Mouse (Mus musculus) hindbrain, embryonic 14.5 days (tissue): ENCODE measurements around the gene Rpusd3. TPM values are rescaled to one million over a fixed set of nuclear protein-coding genes. Genes with fewer than 3 reads are reported as not detected.

ENCODE experiments used
- ATAC-seq: fragments of 200-750 bp; cut with Nextera tagmentation; 2 replicates; pipeline ENCODE4 v1.8.0; 2017; ENCODE audit warnings: moderate number of reproducible peaks, mild to moderate bottlenecking, moderate TSS enrichment, moderate library complexity; ENCODE audit not compliant: low FRiP score
- DNase-seq: peaks from one replicate; pipeline ENCODE4 v3.0.0-alpha.2; 2015; ENCODE audit warnings: low spot score
- H3K27ac ChIP-seq: fragments of 300-500 bp; sonication (generic); 2 replicates; pipeline ENCODE4 v1.5.1; 2014; ENCODE audit warnings: mild to moderate bottlenecking, moderate library complexity
- H3K27me3 ChIP-seq: fragments of 300-500 bp; sonication (generic); 2 replicates; pipeline ENCODE4 v1.6.1; 2014; ENCODE audit warnings: mild to moderate bottlenecking, low read length, mixed read lengths; ENCODE audit not compliant: control insufficient read depth, insufficient read depth
- H3K36me3 ChIP-seq: fragments of 300-500 bp; sonication (generic); replicated peaks from 2 replicates; pipeline ENCODE4 v1.6.1; 2014; ENCODE audit not compliant: control insufficient read depth, insufficient read depth
- H3K4me1 ChIP-seq: fragments of 300-500 bp; sonication (generic); replicated peaks from 2 replicates; pipeline ENCODE4 v1.6.1; 2014; ENCODE audit warnings: antibody characterized with exemption, low read length, mixed read lengths; ENCODE audit not compliant: control insufficient read depth, insufficient read depth
- H3K4me2 ChIP-seq: fragments of 300-500 bp; sonication (generic); replicated peaks from 2 replicates; pipeline ENCODE4 v1.6.1; 2014; ENCODE audit warnings: mild to moderate bottlenecking, moderate library complexity
- H3K4me3 ChIP-seq: fragments of 300-500 bp; sonication (generic); replicated peaks from 2 replicates; pipeline ENCODE4 v1.5.1; 2014; ENCODE audit warnings: mild to moderate bottlenecking, low read length
- H3K9ac ChIP-seq: fragments of 300-500 bp; sonication (generic); 2 replicates; pipeline ENCODE4 v1.6.1; 2014
- H3K9me3 ChIP-seq: fragments of 300-500 bp; sonication (generic); 2 replicates; pipeline ENCODE4 v1.6.1; 2016; ENCODE audit warnings: low read length; ENCODE audit not compliant: control insufficient read depth
- WGBS: fragments of 180-500 bp; shearing (Covaris S2); extraction: QIAGEN DNeasy Blood & Tissue Kit; methylation state at CpG from one replicate; pipeline ENCODE4 v1.1.7; 2014; 5-methylcytosine and 5-hydroxymethylcytosine counted together
- polyA plus RNA-seq: library from polyadenylated mRNA; unstranded; fragments of >200 nt; fragmentation: Nextera tagmentation; extraction: Ambion mirVana; gene quantifications from 2 replicates; pipeline ENCODE4 v1.2.1, GENCODE M21; 2014

Gene Rpusd3
- polyA plus RNA-seq, 1 experiment from 2014 or later: 19.0 TPM

GRCm38 (mm10) chr6:113394811-113395210, 24.3 kb downstream of the Rpusd3 start:
- H3K9me3 ChIP-seq: no peaks in the 10 kb centered on the region
- H3K36me3 ChIP-seq: peaks cover 29% of the 10 kb centered on the region
- H3K4me2 ChIP-seq: no peak overlapping the region
- no peak overlapping the region for H3K27ac ChIP-seq
- H3K4me3 ChIP-seq: no peak overlapping the region
- peaks cover 9% of the 10 kb centered on the region; the same call in 1 of the 2 replicates for H3K4me1 ChIP-seq
- 95% methylated on average over 11 of the region's 11 CpGs for WGBS
- DNase-seq (no peak), ATAC-seq (no peak)
- no peaks in the 10 kb centered on the region for H3K27me3 ChIP-seq
- H3K9ac ChIP-seq: no peak overlapping the region

- WGBS: 87% methylated on average over 6 of the region's 6 CpGs
- ATAC-seq (no peak), DNase-seq (no peak)
- Histone ChIP-seq H3K27ac (no peak overlapping the region), H3K4me2 (no peak overlapping the region), H3K36me3 (peaks cover 38% of the 10 kb centered on the region), H3K9ac (no peak overlapping the region), H3K9me3 (no peaks in the 10 kb centered on the region), H3K4me1 (peaks cover 9% of the 10 kb centered on the region; the same call in 1 of the 2 replicates), H3K4me3 (no peak overlapping the region), H3K27me3 (no peaks in the 10 kb centered on the region)
Measured at GRCm38 (mm10) chr6:113393951-113394350, 25.2 kb downstream of the Rpusd3 start.

DNA sequence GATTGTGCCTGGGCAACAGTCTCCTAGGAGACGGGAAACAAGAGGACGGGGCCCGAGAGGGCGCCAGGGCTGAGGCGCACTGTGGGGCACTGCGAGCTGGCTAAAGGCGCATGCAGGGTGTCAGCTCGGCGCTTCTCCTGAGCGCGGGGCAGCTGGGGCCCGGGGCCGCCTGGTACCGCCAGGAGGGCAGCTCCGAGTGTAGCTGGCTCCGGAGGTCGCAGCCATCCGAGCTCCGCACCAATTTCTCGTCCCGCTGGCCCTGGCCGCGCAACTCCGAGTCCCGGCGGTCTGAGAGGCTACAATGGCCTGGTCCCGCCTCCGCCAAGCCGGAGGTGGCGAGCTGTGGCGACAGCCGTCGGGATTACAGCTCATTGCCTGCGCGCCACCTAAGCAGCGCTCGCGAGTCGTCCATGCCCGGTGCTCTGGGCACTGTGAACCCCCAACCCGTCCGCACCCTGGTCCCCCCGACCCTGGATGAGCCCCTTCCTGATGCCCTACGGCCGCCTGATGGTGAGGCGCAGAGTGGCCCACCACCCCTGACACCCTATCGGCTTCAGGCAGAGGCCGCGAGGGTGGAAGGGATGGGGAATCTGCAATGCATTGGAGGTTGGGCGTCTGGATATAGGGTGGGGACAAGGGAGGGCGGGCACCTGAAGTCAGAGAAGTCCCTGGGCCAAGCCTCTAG, 26.6 kb downstream of the Rpusd3 start:
- 1% methylated on average over 51 of the region's 51 CpGs for WGBS
- H3K27ac ChIP-seq: peak overlapping the region; percentile 71
- peaks cover 43% of the 10 kb centered on the region for H3K36me3 ChIP-seq
- DNase-seq (peak; percentile 71), ATAC-seq (peak; percentile 91)
- peak overlapping the region; percentile 70 for H3K9ac ChIP-seq
- H3K4me2 ChIP-seq: peak overlapping the region; percentile 67
- H3K4me3 ChIP-seq: peak overlapping the region; percentile 32
- no peaks in the 10 kb centered on the region for H3K27me3 ChIP-seq
- H3K4me1 ChIP-seq: peaks cover 9% of the 10 kb centered on the region; the same call in 1 of the 2 replicates
- H3K9me3 ChIP-seq: no peaks in the 10 kb centered on the region

- WGBS: 19% methylated on average over 10 of the region's 10 CpGs
- Histone ChIP-seq H3K9ac (peak overlapping the region; percentile 70), H3K4me1 (peaks cover 9% of the 10 kb centered on the region; the same call in 1 of the 2 replicates), H3K27ac (no peak overlapping the region), H3K27me3 (no peaks in the 10 kb centered on the region), H3K36me3 (peaks cover 48% of the 10 kb centered on the region), H3K4me3 (peak overlapping the region; percentile 32), H3K9me3 (no peaks in the 10 kb centered on the region), H3K4me2 (peak overlapping the region; percentile 67)
- 0 out of 2 replicates have a peak, but pooled peaks have one; percentile 1 for ATAC-seq
- no peak for DNase-seq
Measured at GRCm38 (mm10) chr6:113392015-113392386, 27.1 kb downstream of the Rpusd3 start.

- H3K27ac ChIP-seq: no peak overlapping the region
- WGBS: 71% methylated on average over 3 of the region's 3 CpGs
- H3K4me3 ChIP-seq: no peak overlapping the region
- H3K4me1 ChIP-seq: peaks cover 9% of the 10 kb centered on the region; the same call in 1 of the 2 replicates
- no peak overlapping the region for H3K4me2 ChIP-seq
- H3K9ac ChIP-seq: no peak overlapping the region
- no peaks in the 10 kb centered on the region for H3K9me3 ChIP-seq
- DNase-seq (no peak), ATAC-seq (no peak)
- H3K27me3 ChIP-seq: no peaks in the 10 kb centered on the region
- peaks cover 60% of the 10 kb centered on the region for H3K36me3 ChIP-seq
Measured at GRCm38 (mm10) chr6:113390715-113391114, 28.4 kb downstream of the Rpusd3 start.

GRCm38 (mm10) chr6:113388960-113389359, 30.2 kb downstream of the Rpusd3 start, which contains the start of gene Ttll3:
TSS of gene Ttll3 (plus strand) at chr6:113389260.
- H3K27me3 ChIP-seq: no peaks in the 10 kb centered on the region
- ATAC-seq (no peak), DNase-seq (no peak)
- no peak within 1 kb of the TSS for H3K4me3 ChIP-seq
- H3K4me2 ChIP-seq: no peak within 1 kb of the TSS
- no peaks in the 10 kb centered on the region for H3K9me3 ChIP-seq
- H3K27ac ChIP-seq: no peak within 1 kb of the TSS
- no peak within 1 kb of the TSS for H3K9ac ChIP-seq
- peaks cover 9% of the 10 kb centered on the region; the same call in 1 of the 2 replicates for H3K4me1 ChIP-seq
- H3K36me3 ChIP-seq: peaks cover 71% of the 10 kb centered on the region
- WGBS: 78% methylated on average over 8 of the region's 8 CpGs

- Histone ChIP-seq H3K4me1 (no peaks in the 10 kb centered on the region), H3K36me3 (peaks cover 100% of the 10 kb centered on the region), H3K4me2 (no peak overlapping the region), H3K9me3 (no peaks in the 10 kb centered on the region), H3K9ac (no peak overlapping the region), H3K27ac (peak overlapping the region; percentile 20; the same call in 1 of the 2 replicates), H3K27me3 (no peaks in the 10 kb centered on the region), H3K4me3 (no peak overlapping the region)
- WGBS: 80% methylated on average over 3 of the region's 3 CpGs
- DNase-seq (no peak), ATAC-seq (peak; percentile 73; the same call in 1 of the 2 replicates)
Measured at GRCm38 (mm10) chr6:113386025-113386424, 33.1 kb downstream of the Rpusd3 start.

DNA sequence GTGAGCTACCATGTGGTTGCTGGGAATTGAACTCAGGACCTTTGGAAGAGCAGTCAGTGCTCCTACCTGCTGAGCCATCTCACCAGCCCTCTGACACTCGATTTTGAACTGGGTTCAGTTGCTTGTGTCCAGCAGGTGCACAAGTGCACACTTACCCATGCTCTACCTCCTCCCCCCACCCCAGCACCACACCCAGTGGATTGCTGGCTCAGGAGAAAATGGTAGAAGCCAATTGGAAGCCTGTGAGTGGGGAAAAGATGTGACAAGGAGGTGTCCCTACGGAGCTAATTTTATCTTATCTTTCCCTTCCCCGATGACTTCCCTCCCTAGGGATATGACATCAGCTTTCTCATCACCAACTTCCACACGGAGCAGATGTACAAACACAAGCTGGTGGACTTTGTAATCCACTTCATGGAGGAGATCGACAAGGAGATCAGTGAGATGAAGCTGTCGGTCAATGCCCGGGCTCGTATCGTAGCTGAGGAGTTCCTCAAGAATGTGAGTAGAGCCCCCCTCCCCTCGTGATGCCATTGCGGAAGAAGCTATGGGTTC, 33.9 kb downstream of the Rpusd3 start:
- DNase-seq (no peak), ATAC-seq (no peak)
- no peak overlapping the region for H3K27ac ChIP-seq
- no peak overlapping the region for H3K9ac ChIP-seq
- no peaks in the 10 kb centered on the region for H3K9me3 ChIP-seq
- no peaks in the 10 kb centered on the region for H3K27me3 ChIP-seq
- no peak overlapping the region for H3K4me3 ChIP-seq
- no peak overlapping the region for H3K4me2 ChIP-seq
- WGBS: 94% methylated on average over 11 of the region's 11 CpGs
- H3K36me3 ChIP-seq: peaks cover 99% of the 10 kb centered on the region
- no peaks in the 10 kb centered on the region for H3K4me1 ChIP-seq

DNA sequence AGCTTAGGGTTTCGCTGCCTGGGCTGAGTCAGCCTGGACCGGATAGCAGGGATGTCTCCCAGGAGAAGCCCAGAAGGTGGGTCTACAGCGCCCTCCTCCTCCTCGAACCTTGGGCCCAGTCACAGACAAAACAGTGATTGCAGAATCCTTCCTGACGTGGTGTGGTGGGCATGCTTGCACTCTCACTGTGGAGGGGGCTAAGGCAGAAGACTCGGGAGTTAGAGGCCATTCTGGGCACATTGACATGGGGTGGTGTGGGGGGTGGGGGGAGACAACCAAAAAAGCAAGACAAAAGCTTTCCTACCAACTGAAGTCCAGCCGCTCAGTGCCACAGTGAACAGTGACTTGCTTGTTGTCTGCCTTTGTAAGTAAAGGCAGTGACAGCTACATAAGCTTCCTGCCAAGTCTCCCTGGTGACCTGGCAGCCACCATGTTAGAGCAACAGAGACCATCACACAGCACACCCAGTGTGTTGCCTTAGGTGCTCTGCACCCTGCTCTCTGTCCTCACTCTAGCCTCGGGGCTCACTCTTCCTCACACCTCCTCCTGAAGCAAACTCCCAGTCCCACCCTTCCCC, 34.7 kb downstream of the Rpusd3 start:
- Histone ChIP-seq H3K9ac (no peak overlapping the region), H3K4me2 (no peak overlapping the region), H3K27me3 (no peaks in the 10 kb centered on the region), H3K9me3 (no peaks in the 10 kb centered on the region), H3K4me1 (peaks cover 3% of the 10 kb centered on the region; the same call in 1 of the 2 replicates), H3K36me3 (peaks cover 91% of the 10 kb centered on the region), H3K4me3 (no peak overlapping the region), H3K27ac (no peak overlapping the region)
- WGBS: 81% methylated on average over 8 of the region's 8 CpGs
- peak; percentile 78 for ATAC-seq
- peak; percentile 63 for DNase-seq
